Mouse (Mus musculus) midbrain, embryonic 15.5 days (tissue): ENCODE results near the gene Cplx1. TPM values are rescaled to one million over a fixed set of nuclear protein-coding genes. Genes with fewer than 3 reads are reported as not detected.

Experiments used
- ATAC-seq: fragments of 200-750 bp; cut with Nextera tagmentation; replicated peaks from 2 replicates; pipeline ENCODE4 v1.8.0; 2017; ENCODE audit warnings: moderate TSS enrichment
- H3K27ac ChIP-seq: fragments of 300-500 bp; sonication (generic); 2 replicates; pipeline ENCODE4 v1.5.1; 2015; ENCODE audit warnings: mild to moderate bottlenecking, inconsistent platforms
- H3K27me3 ChIP-seq: fragments of 300-500 bp; sonication (generic); replicated peaks from 2 replicates; pipeline ENCODE4 v1.6.1; 2015; ENCODE audit warnings: inconsistent platforms
- H3K36me3 ChIP-seq: fragments of 300-500 bp; sonication (generic); replicated peaks from 2 replicates; pipeline ENCODE4 v1.6.1; 2015; ENCODE audit warnings: inconsistent platforms
- H3K4me1 ChIP-seq: fragments of 300-500 bp; sonication (generic); 2 replicates; pipeline ENCODE4 v1.6.1; 2015; ENCODE audit warnings: inconsistent platforms
- H3K4me2 ChIP-seq: fragments of 300-500 bp; sonication (generic); 2 replicates; pipeline ENCODE4 v1.6.1; 2015; ENCODE audit warnings: inconsistent platforms, mild to moderate bottlenecking, moderate library complexity
- H3K4me3 ChIP-seq: fragments of 300-500 bp; sonication (generic); 2 replicates; pipeline ENCODE4 v1.5.1; 2015; ENCODE audit warnings: mild to moderate bottlenecking, inconsistent platforms
- H3K9ac ChIP-seq: fragments of 300-500 bp; sonication (generic); 2 replicates; pipeline ENCODE4 v1.6.1; 2015; ENCODE audit warnings: mild to moderate bottlenecking, inconsistent platforms
- H3K9me3 ChIP-seq: fragments of 300-500 bp; sonication (generic); 2 replicates; pipeline ENCODE4 v1.6.1; 2016; ENCODE audit warnings: inconsistent platforms
- WGBS: fragments of 180-500 bp; shearing (Covaris S2); methylation state at CpG from one replicate; pipeline ENCODE4 v1.1.7; 2015; ENCODE audit warnings: mixed read lengths; 5-methylcytosine and 5-hydroxymethylcytosine counted together
- polyA plus RNA-seq: library from polyadenylated mRNA; unstranded; fragments of >200 nt; fragmentation: Nextera tagmentation; extraction: Ambion mirVana; gene quantifications from 2 replicates; pipeline ENCODE4 v1.2.1, GENCODE M21; 2015

Cplx1 gene
- polyA plus RNA-seq, 1 experiment from 2014 or later = 72.8 TPM

GRCm38 (mm10) chr5:108547636-108548035 is 2.2 kb downstream of the Cplx1 start:
- no peaks in the 10 kb centered on the region for H3K9me3 ChIP-seq
- ATAC-seq = no peak
- H3K36me3 ChIP-seq = 0 out of 2 replicates have a peak, but pooled peaks cover 1% of the 10 kb centered on the region
- no peak overlapping the region for H3K9ac ChIP-seq
- H3K4me2 ChIP-seq = no peak overlapping the region
- peaks cover 16% of the 10 kb centered on the region for H3K4me1 ChIP-seq
- no peak overlapping the region for H3K4me3 ChIP-seq
- peaks cover 3% of the 10 kb centered on the region; the same call in 1 of the 2 replicates for H3K27me3 ChIP-seq
- 94% methylated on average over 5 of the region's 5 CpGs for WGBS
- no peak overlapping the region for H3K27ac ChIP-seq

- ATAC-seq = no peak
- H3K27me3 ChIP-seq = peaks cover 3% of the 10 kb centered on the region; the same call in 1 of the 2 replicates
- no peak overlapping the region for H3K4me3 ChIP-seq
- 0 out of 2 replicates have a peak, but pooled peaks cover 17% of the 10 kb centered on the region for H3K36me3 ChIP-seq
- no peaks in the 10 kb centered on the region for H3K9me3 ChIP-seq
- H3K4me2 ChIP-seq = no peak overlapping the region
- WGBS = 81% methylated on average over 7 of the region's 7 CpGs
- peaks cover 6% of the 10 kb centered on the region; the same call in 1 of the 2 replicates for H3K4me1 ChIP-seq
- H3K9ac ChIP-seq = no peak overlapping the region
- H3K27ac ChIP-seq = no peak overlapping the region
Observed at GRCm38 (mm10) chr5:108543516-108544291, 6.1 kb downstream of the Cplx1 start.

GRCm38 (mm10) chr5:108534188-108534587 is 15.6 kb downstream of the Cplx1 start:
- H3K4me3 ChIP-seq = no peak overlapping the region
- WGBS = 94% methylated on average over 2 of the region's 2 CpGs
- H3K9ac ChIP-seq = no peak overlapping the region
- peaks cover 20% of the 10 kb centered on the region; the same call in 1 of the 2 replicates for H3K36me3 ChIP-seq
- no peaks in the 10 kb centered on the region for H3K4me1 ChIP-seq
- H3K27ac ChIP-seq = no peak overlapping the region
- H3K4me2 ChIP-seq = no peak overlapping the region
- H3K27me3 ChIP-seq = no peaks in the 10 kb centered on the region
- ATAC-seq = no peak
- H3K9me3 ChIP-seq = peaks cover 8% of the 10 kb centered on the region; the same call in 1 of the 2 replicates

- Histone ChIP-seq H3K27ac (no peak overlapping the region), H3K4me3 (no peak overlapping the region), H3K4me1 (no peaks in the 10 kb centered on the region), H3K36me3 (peaks cover 25% of the 10 kb centered on the region), H3K27me3 (no peaks in the 10 kb centered on the region), H3K9ac (no peak overlapping the region), H3K4me2 (no peak overlapping the region), H3K9me3 (no peaks in the 10 kb centered on the region)
- WGBS = 83% methylated on average over 3 of the region's 3 CpGs
- ATAC-seq = no peak
Observed at GRCm38 (mm10) chr5:108522597-108522996, 27.2 kb downstream of the Cplx1 start.

GRCm38 (mm10) chr5:108521896-108522295 is 27.9 kb downstream of the Cplx1 start:
- Histone ChIP-seq H3K36me3 (peaks cover 25% of the 10 kb centered on the region), H3K9ac (no peak overlapping the region), H3K4me3 (no peak overlapping the region), H3K4me1 (no peaks in the 10 kb centered on the region), H3K4me2 (no peak overlapping the region), H3K27me3 (no peaks in the 10 kb centered on the region), H3K27ac (no peak overlapping the region), H3K9me3 (no peaks in the 10 kb centered on the region)
- 84% methylated on average over 3 of the region's 3 CpGs for WGBS
- no peak for ATAC-seq

GRCm38 (mm10) chr5:108521016-108521415 is 28.8 kb downstream of the Cplx1 start:
- H3K9ac ChIP-seq = no peak overlapping the region
- no peak overlapping the region for H3K4me3 ChIP-seq
- H3K36me3 ChIP-seq = peaks cover 25% of the 10 kb centered on the region
- 74% methylated on average over 2 of the region's 2 CpGs for WGBS
- no peak overlapping the region for H3K4me2 ChIP-seq
- ATAC-seq = no peak
- no peaks in the 10 kb centered on the region for H3K4me1 ChIP-seq
- H3K27ac ChIP-seq = no peak overlapping the region
- H3K9me3 ChIP-seq = no peaks in the 10 kb centered on the region
- H3K27me3 ChIP-seq = no peaks in the 10 kb centered on the region

- no peaks in the 10 kb centered on the region for H3K4me1 ChIP-seq
- H3K27ac ChIP-seq = no peak overlapping the region
- H3K4me3 ChIP-seq = no peak overlapping the region
- H3K36me3 ChIP-seq = peaks cover 19% of the 10 kb centered on the region; the same call in 1 of the 2 replicates
- H3K9ac ChIP-seq = no peak overlapping the region
- no peaks in the 10 kb centered on the region for H3K9me3 ChIP-seq
- 87% methylated on average over 7 of the region's 7 CpGs for WGBS
- H3K4me2 ChIP-seq = no peak overlapping the region
- no peaks in the 10 kb centered on the region for H3K27me3 ChIP-seq
- ATAC-seq = no peak
Observed at GRCm38 (mm10) chr5:108520153-108520552, 29.7 kb downstream of the Cplx1 start.

- no peaks in the 10 kb centered on the region for H3K27me3 ChIP-seq
- ATAC-seq = no peak
- H3K4me3 ChIP-seq = no peak overlapping the region
- H3K4me1 ChIP-seq = no peaks in the 10 kb centered on the region
- WGBS = 76% methylated on average over 5 of the region's 5 CpGs
- H3K9me3 ChIP-seq = no peaks in the 10 kb centered on the region
- H3K9ac ChIP-seq = no peak overlapping the region
- H3K27ac ChIP-seq = no peak overlapping the region
- no peak overlapping the region for H3K4me2 ChIP-seq
- H3K36me3 ChIP-seq = peaks cover 15% of the 10 kb centered on the region; the same call in 1 of the 2 replicates
Observed at GRCm38 (mm10) chr5:108518951-108519350, 30.9 kb downstream of the Cplx1 start.

- WGBS = 78% methylated on average over 9 of the region's 9 CpGs
Observed at GRCm38 (mm10) chr5:108518106-108518885, 31.5 kb downstream of the Cplx1 start.

GRCm38 (mm10) chr5:108516655-108517054 is 33.2 kb downstream of the Cplx1 start:
- ATAC-seq = no peak
- H3K9me3 ChIP-seq = no peaks in the 10 kb centered on the region
- no peak overlapping the region for H3K9ac ChIP-seq
- no peaks in the 10 kb centered on the region for H3K4me1 ChIP-seq
- H3K27me3 ChIP-seq = no peaks in the 10 kb centered on the region
- 90% methylated on average over 3 of the region's 3 CpGs for WGBS
- peaks cover 9% of the 10 kb centered on the region; the same call in 1 of the 2 replicates for H3K36me3 ChIP-seq
- H3K4me2 ChIP-seq = no peak overlapping the region
- H3K27ac ChIP-seq = no peak overlapping the region
- H3K4me3 ChIP-seq = no peak overlapping the region

More at GRCm38 (mm10) chr5:108518106-108518885, 31.5 kb downstream of the Cplx1 start:
- ATAC-seq = no peak
- no peaks in the 10 kb centered on the region for H3K9me3 ChIP-seq
- no peak overlapping the region for H3K4me2 ChIP-seq
- H3K27me3 ChIP-seq = no peaks in the 10 kb centered on the region
- peaks cover 9% of the 10 kb centered on the region; the same call in 1 of the 2 replicates for H3K36me3 ChIP-seq
- no peaks in the 10 kb centered on the region for H3K4me1 ChIP-seq
- H3K9ac ChIP-seq = no peak overlapping the region
- no peak overlapping the region for H3K27ac ChIP-seq
- H3K4me3 ChIP-seq = no peak overlapping the region

- H3K4me2 ChIP-seq = no peak overlapping the region
- H3K27me3 ChIP-seq = no peaks in the 10 kb centered on the region
- H3K9ac ChIP-seq = no peak overlapping the region
- H3K9me3 ChIP-seq = no peaks in the 10 kb centered on the region
- 55% methylated on average over 6 of the region's 6 CpGs for WGBS
- H3K36me3 ChIP-seq = peaks cover 9% of the 10 kb centered on the region; the same call in 1 of the 2 replicates
- H3K4me1 ChIP-seq = no peaks in the 10 kb centered on the region
- H3K27ac ChIP-seq = no peak overlapping the region
- 0 out of 2 replicates have a peak, but pooled peaks have one; percentile 31 for ATAC-seq
- no peak overlapping the region for H3K4me3 ChIP-seq
Observed at GRCm38 (mm10) chr5:108515581-108516361, 34.1 kb downstream of the Cplx1 start.

- no peaks in the 10 kb centered on the region for H3K4me1 ChIP-seq
Observed at GRCm38 (mm10) chr5:108502286-108502685, 47.5 kb downstream of the Cplx1 start.

More at GRCm38 (mm10) chr5:108502286-108502685, 47.5 kb downstream of the Cplx1 start:
- Histone ChIP-seq H3K27me3 (no peaks in the 10 kb centered on the region), H3K4me2 (no peak overlapping the region), H3K4me3 (no peak overlapping the region), H3K27ac (no peak overlapping the region), H3K36me3 (peaks cover 63% of the 10 kb centered on the region), H3K9me3 (no peaks in the 10 kb centered on the region), H3K9ac (no peak overlapping the region)
- ATAC-seq = no peak
- 93% methylated on average over 18 of the region's 18 CpGs for whole genome bisulfite sequencing
